Mouse (Mus musculus) midbrain, embryonic 13.5 days (tissue): ENCODE results near the gene Sbf2. TPM values are rescaled to one million over a fixed set of nuclear protein-coding genes. Genes with fewer than 3 reads are reported as not detected.
"Not testable (repeated sequence)": the region's sequence is repeated elsewhere in the genome, so short reads cannot be mapped to it uniquely, and the experiment has no call there.

Experiments
- ATAC-seq: fragments of 200-750 bp; cut with Nextera tagmentation; 2 replicates; pipeline ENCODE4 v1.8.0; 2017; ENCODE audit warnings: mild to moderate bottlenecking, moderate TSS enrichment, moderate library complexity
- H3K27ac ChIP-seq: fragments of 300-500 bp; sonication (generic); 2 replicates; pipeline ENCODE4 v1.5.1; 2015; ENCODE audit warnings: inconsistent platforms, mild to moderate bottlenecking, moderate library complexity
- H3K27me3 ChIP-seq: fragments of 300-500 bp; sonication (generic); 2 replicates; pipeline ENCODE4 v1.6.1; 2015; ENCODE audit warnings: mild to moderate bottlenecking, inconsistent platforms
- H3K36me3 ChIP-seq: fragments of 300-500 bp; sonication (generic); 2 replicates; pipeline ENCODE4 v1.6.1; 2015; ENCODE audit warnings: mild to moderate bottlenecking, inconsistent platforms
- H3K4me1 ChIP-seq: fragments of 300-500 bp; sonication (generic); replicated peaks from 2 replicates; pipeline ENCODE4 v1.6.1; 2015; ENCODE audit warnings: inconsistent platforms
- H3K4me2 ChIP-seq: fragments of 300-500 bp; sonication (generic); replicated peaks from 2 replicates; pipeline ENCODE4 v1.6.1; 2015; ENCODE audit warnings: moderate library complexity, mild to moderate bottlenecking, inconsistent platforms
- H3K4me3 ChIP-seq: fragments of 300-500 bp; sonication (generic); replicated peaks from 2 replicates; pipeline ENCODE4 v1.5.1; 2015; ENCODE audit warnings: mild to moderate bottlenecking, inconsistent platforms
- H3K9ac ChIP-seq: fragments of 300-500 bp; sonication (generic); replicated peaks from 2 replicates; pipeline ENCODE4 v1.6.1; 2015; ENCODE audit warnings: mild to moderate bottlenecking, inconsistent platforms
- H3K9me3 ChIP-seq: fragments of 300-500 bp; sonication (generic); 2 replicates; pipeline ENCODE4 v1.6.1; 2016; ENCODE audit warnings: mild to moderate bottlenecking, inconsistent platforms
- WGBS: fragments of 180-500 bp; shearing (Covaris S2); methylation state at CpG from one replicate; pipeline ENCODE4 v1.1.7; 2015; 5-methylcytosine and 5-hydroxymethylcytosine counted together
- polyA plus RNA-seq: library from polyadenylated mRNA; unstranded; fragments of >200 nt; fragmentation: Nextera tagmentation; extraction: Ambion mirVana; gene quantifications from 2 replicates; pipeline ENCODE4 v1.2.1, GENCODE M21; 2015

Gene Sbf2
- polyA plus RNA-seq, 1 experiment from 2014 or later: 57.6 TPM

DNA sequence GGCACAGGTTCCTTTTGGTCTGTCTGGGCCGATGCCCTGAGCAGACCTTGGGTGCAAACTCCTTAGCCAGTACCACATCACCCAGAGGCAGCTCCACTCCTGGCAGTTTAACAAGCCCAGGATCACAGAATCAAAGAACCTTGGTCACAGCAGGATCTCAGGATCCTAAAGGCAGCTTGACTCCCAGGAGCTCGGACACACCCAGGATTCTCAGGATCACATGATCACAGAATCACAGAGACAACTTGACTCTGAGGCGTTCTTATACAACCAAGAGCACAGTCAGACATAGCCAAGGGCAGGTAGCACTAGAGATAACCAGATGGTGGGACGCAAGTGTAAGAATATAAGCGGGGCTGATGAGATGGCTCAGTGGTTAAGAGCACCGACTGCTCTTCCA lies 71.4 kb downstream of the Sbf2 start:
- no peak for ATAC-seq
- Histone ChIP-seq H3K36me3 (no peaks in the 10 kb centered on the region), H3K4me1 (no peaks in the 10 kb centered on the region; the same call in 1 of the 2 replicates), H3K27me3 (no peaks in the 10 kb centered on the region), H3K9ac (no peak overlapping the region), H3K4me3 (no peak overlapping the region), H3K4me2 (no peak overlapping the region), H3K27ac (no peak overlapping the region), H3K9me3 (no peaks in the 10 kb centered on the region)
- 92% methylated on average over 6 of the region's 6 CpGs for WGBS

DNA sequence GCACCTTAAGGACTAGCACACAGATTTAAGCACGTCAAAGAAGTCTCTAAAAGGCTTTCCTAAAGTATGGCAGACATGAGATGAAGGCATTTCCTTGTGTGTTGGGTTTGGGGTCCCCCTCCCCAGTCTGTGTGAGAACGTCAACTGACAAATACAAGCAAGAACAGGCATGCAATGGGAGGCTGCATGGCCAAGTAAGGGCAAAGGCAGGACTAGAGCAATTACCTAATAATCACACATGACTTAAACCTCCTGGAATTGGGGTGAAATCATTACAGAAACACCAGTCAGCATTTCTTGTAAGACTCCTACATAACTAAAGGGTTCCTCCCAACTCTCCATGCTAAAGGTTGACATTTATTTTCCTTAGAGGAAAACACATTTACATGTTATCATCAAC lies 75.5 kb downstream of the Sbf2 start:
- no peak for ATAC-seq
- H3K36me3 ChIP-seq: no peaks in the 10 kb centered on the region
- WGBS: 66% methylated on average over 2 of the region's 2 CpGs
- H3K27ac ChIP-seq: no peak overlapping the region
- H3K9me3 ChIP-seq: no peaks in the 10 kb centered on the region
- no peak overlapping the region for H3K4me2 ChIP-seq
- no peak overlapping the region for H3K9ac ChIP-seq
- H3K4me3 ChIP-seq: no peak overlapping the region
- no peaks in the 10 kb centered on the region; the same call in 1 of the 2 replicates for H3K4me1 ChIP-seq
- H3K27me3 ChIP-seq: no peaks in the 10 kb centered on the region

GRCm38 (mm10) chr7:110530295-110530694 lies 84.4 kb downstream of the Sbf2 start:
- not testable (repeated sequence) for H3K4me1 ChIP-seq, H3K9me3 ChIP-seq, H3K4me3 ChIP-seq, H3K4me2 ChIP-seq, H3K36me3 ChIP-seq, H3K27me3 ChIP-seq, ATAC-seq, H3K9ac ChIP-seq, H3K27ac ChIP-seq

DNA sequence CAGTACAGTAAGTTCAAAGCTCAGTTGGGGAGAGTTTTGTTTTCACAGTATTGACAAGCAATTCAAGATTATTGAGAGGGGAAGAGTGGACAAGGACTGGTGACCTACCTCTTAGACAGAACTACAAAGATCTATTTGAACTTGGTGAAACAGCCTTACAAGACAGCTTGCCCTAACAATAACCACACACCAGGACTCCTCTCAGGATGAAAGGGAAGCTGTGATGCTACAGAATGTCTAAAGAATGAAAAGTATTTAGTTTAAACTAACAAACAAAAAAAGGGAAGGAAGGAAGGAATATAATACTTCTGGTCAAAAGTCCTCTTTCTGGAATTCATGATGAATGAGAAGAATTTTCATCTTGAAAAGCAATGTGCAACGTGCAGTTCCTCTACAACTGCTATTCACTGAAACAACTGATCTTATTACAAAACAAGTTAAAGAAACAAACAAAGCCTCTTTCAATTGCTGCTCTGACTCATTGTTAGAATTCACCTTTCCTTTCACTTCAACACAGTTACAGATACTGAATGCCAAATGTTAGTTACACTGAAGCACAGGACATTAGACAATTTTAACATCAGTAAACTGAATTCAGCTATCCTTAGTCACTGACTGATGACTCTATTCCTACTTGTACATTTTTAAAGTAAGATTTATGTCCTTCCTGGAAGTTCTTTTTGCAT lies 89.5 kb downstream of the Sbf2 start:
- H3K9me3 ChIP-seq: no peaks in the 10 kb centered on the region
- no peaks in the 10 kb centered on the region for H3K4me1 ChIP-seq
- 27% methylated on average over 1 of the region's 1 CpGs for WGBS
- ATAC-seq: no peak
- H3K4me2 ChIP-seq: no peak overlapping the region
- no peak overlapping the region for H3K4me3 ChIP-seq
- H3K36me3 ChIP-seq: no peaks in the 10 kb centered on the region
- H3K9ac ChIP-seq: no peak overlapping the region
- no peaks in the 10 kb centered on the region for H3K27me3 ChIP-seq
- H3K27ac ChIP-seq: no peak overlapping the region

GRCm38 (mm10) chr7:110516241-110517220 lies 98.2 kb downstream of the Sbf2 start:
- no peak overlapping the region for H3K4me2 ChIP-seq
- H3K27ac ChIP-seq: no peak overlapping the region
- ATAC-seq: no peak
- H3K4me1 ChIP-seq: 0 out of 2 replicates have a peak, but pooled peaks cover 3% of the 10 kb centered on the region
- no peaks in the 10 kb centered on the region for H3K36me3 ChIP-seq
- 91% methylated on average over 2 of the region's 2 CpGs for WGBS
- H3K4me3 ChIP-seq: no peak overlapping the region
- no peak overlapping the region for H3K9ac ChIP-seq
- H3K9me3 ChIP-seq: no peaks in the 10 kb centered on the region
- H3K27me3 ChIP-seq: no peaks in the 10 kb centered on the region

DNA sequence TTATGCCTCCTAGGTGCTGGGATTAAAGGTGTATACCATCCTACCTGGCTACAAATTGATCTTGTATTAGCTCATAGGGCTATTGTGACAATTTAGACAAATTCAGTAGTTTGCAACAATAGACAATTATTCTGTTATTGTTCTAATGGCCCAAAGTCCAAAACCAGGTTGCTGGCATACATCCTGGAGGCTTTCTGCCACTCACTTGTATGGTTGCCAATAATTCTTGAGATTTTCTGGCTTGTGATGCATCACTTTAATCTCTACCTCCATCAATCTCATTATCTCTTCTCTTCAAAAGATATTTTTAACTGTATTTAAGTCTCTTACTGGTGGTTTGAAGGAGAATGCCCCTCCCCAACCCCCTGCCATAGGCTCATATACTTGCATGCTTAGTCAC lies 100.6 kb downstream of the Sbf2 start:
- H3K4me3 ChIP-seq: no peak overlapping the region
- H3K27me3 ChIP-seq: no peaks in the 10 kb centered on the region
- H3K9ac ChIP-seq: no peak overlapping the region
- H3K4me2 ChIP-seq: no peak overlapping the region
- H3K36me3 ChIP-seq: no peaks in the 10 kb centered on the region
- 0 out of 2 replicates have a peak, but pooled peaks cover 3% of the 10 kb centered on the region for H3K4me1 ChIP-seq
- no peak overlapping the region for H3K27ac ChIP-seq
- no peak for ATAC-seq
- no peaks in the 10 kb centered on the region for H3K9me3 ChIP-seq

GRCm38 (mm10) chr7:110498653-110499052 lies 116.1 kb downstream of the Sbf2 start:
- Histone ChIP-seq H3K9ac (no peak overlapping the region), H3K4me3 (no peak overlapping the region), H3K36me3 (no peaks in the 10 kb centered on the region), H3K4me2 (no peak overlapping the region), H3K27me3 (no peaks in the 10 kb centered on the region), H3K4me1 (no peaks in the 10 kb centered on the region), H3K9me3 (no peaks in the 10 kb centered on the region), H3K27ac (no peak overlapping the region)
- ATAC-seq: no peak
- WGBS: 95% methylated on average over 1 of the region's 1 CpGs

GRCm38 (mm10) chr7:110491038-110491437 lies 123.7 kb downstream of the Sbf2 start:
- Histone ChIP-seq H3K4me3 (no peak overlapping the region), H3K9ac (no peak overlapping the region), H3K27ac (no peak overlapping the region), H3K36me3 (no peaks in the 10 kb centered on the region), H3K4me1 (no peaks in the 10 kb centered on the region), H3K27me3 (no peaks in the 10 kb centered on the region), H3K4me2 (no peak overlapping the region), H3K9me3 (no peaks in the 10 kb centered on the region)
- no peak for ATAC-seq
- WGBS: 91% methylated on average over 5 of the region's 5 CpGs

- no peaks in the 10 kb centered on the region for H3K4me1 ChIP-seq
- 96% methylated on average over 5 of the region's 5 CpGs for WGBS
- H3K27ac ChIP-seq: no peak overlapping the region
- H3K9me3 ChIP-seq: no peaks in the 10 kb centered on the region
- no peak overlapping the region for H3K4me2 ChIP-seq
- no peak for ATAC-seq
- H3K9ac ChIP-seq: no peak overlapping the region
- peaks cover 5% of the 10 kb centered on the region for H3K36me3 ChIP-seq
- no peaks in the 10 kb centered on the region for H3K27me3 ChIP-seq
- H3K4me3 ChIP-seq: no peak overlapping the region
These were observed 129.7 kb downstream of the Sbf2 start for GRCm38 (mm10) chr7:110485051-110485450.

- no peak for ATAC-seq
- no peak overlapping the region for H3K4me3 ChIP-seq
- no peak overlapping the region for H3K9ac ChIP-seq
- no peaks in the 10 kb centered on the region for H3K9me3 ChIP-seq
- no peaks in the 10 kb centered on the region for H3K27me3 ChIP-seq
- no peak overlapping the region for H3K4me2 ChIP-seq
- no peaks in the 10 kb centered on the region for H3K36me3 ChIP-seq
- 83% methylated on average over 6 of the region's 6 CpGs for WGBS
- H3K4me1 ChIP-seq: no peaks in the 10 kb centered on the region
- H3K27ac ChIP-seq: no peak overlapping the region
These were observed 143.7 kb downstream of the Sbf2 start for GRCm38 (mm10) chr7:110470987-110471386.

- H3K4me1 ChIP-seq: no peaks in the 10 kb centered on the region
- H3K9me3 ChIP-seq: no peaks in the 10 kb centered on the region
- H3K36me3 ChIP-seq: peaks cover 3% of the 10 kb centered on the region; the same call in 1 of the 2 replicates
- no peak overlapping the region for H3K9ac ChIP-seq
- H3K4me3 ChIP-seq: no peak overlapping the region
- WGBS: 89% methylated on average over 5 of the region's 5 CpGs
- H3K27ac ChIP-seq: no peak overlapping the region
- ATAC-seq: no peak
- no peak overlapping the region for H3K4me2 ChIP-seq
- no peaks in the 10 kb centered on the region for H3K27me3 ChIP-seq
These were observed 151.3 kb downstream of the Sbf2 start for GRCm38 (mm10) chr7:110463471-110463870.

GRCm38 (mm10) chr7:110432301-110432700 lies 182.4 kb downstream of the Sbf2 start:
- Histone ChIP-seq H3K9ac (no peak overlapping the region), H3K27ac (no peak overlapping the region), H3K9me3 (no peaks in the 10 kb centered on the region), H3K4me2 (no peak overlapping the region), H3K4me1 (no peaks in the 10 kb centered on the region), H3K27me3 (no peaks in the 10 kb centered on the region), H3K4me3 (no peak overlapping the region), H3K36me3 (peaks cover 7% of the 10 kb centered on the region)
- ATAC-seq: no peak
- WGBS: 31% methylated on average over 4 of the region's 4 CpGs
